Mouse (Mus musculus) heart, postnatal 36 days (tissue): ENCODE data around the gene Brd3. TPM values are rescaled to one million over a fixed set of nuclear protein-coding genes. Genes with fewer than 3 reads are reported as not detected.

Experiments
- DNase-seq, 2 experiments: peaks; one replicate each; pipeline ENCODE4 v3.0.0; 2021 to 2022
- intact Hi-C: fragments of 180-260 bp; cut with DNase I; formaldehyde crosslinking; loops from one replicate; pipeline ENCODE4 v1.15.1; 2025
- microRNA-seq, 2 experiments: library from miRNA; unstranded; fragments of <30 nt; microRNA quantifications; one replicate each; pipeline ENCODE4 v1.2.0; 2021; ENCODE audit warnings: borderline number of aligned reads in 2 of 2
- total RNA-seq, 2 experiments: library from RNA; stranded (reverse); gene quantifications; 2 replicates each; pipeline ENCODE4 v1.2.3; 2021

The Brd3 gene
- total RNA-seq, 2 experiments from 2014 or later, result 33.1 to 33.9 TPM

GRCm38 (mm10) chr2:27412245-27412800 lies 95.1 kb downstream of the Brd3 start:
- no peak for DNase-seq
- intact Hi-C loops, result no loop called here

DNA sequence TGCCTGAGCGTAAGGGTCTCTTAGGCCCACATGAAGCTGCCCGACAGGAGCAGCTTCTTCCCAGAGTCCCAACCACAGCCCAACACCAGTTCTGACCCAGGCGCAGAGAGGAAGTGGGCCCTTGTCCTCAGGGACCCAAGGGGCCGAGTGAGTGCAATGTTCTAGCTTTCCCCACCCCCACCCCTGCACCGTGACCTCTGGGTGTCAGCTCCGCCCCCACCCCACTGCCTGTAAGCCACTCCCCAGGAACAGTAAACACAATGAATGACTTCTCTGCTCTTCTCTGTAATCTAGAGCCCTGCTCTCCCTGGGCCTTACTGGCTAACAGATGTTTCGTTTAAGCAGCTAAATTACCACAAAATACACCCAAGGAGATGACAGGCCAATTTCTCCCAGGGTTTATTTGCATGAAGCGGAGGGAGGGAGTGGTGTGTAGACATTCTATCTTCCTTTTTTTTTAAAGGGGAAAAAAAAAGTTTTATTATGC lies 95.7 kb downstream of the Brd3 start:
- intact Hi-C loops, result no loop called here
- DNase-seq, result peak in 1 of 2 experiments; percentile 22

DNA sequence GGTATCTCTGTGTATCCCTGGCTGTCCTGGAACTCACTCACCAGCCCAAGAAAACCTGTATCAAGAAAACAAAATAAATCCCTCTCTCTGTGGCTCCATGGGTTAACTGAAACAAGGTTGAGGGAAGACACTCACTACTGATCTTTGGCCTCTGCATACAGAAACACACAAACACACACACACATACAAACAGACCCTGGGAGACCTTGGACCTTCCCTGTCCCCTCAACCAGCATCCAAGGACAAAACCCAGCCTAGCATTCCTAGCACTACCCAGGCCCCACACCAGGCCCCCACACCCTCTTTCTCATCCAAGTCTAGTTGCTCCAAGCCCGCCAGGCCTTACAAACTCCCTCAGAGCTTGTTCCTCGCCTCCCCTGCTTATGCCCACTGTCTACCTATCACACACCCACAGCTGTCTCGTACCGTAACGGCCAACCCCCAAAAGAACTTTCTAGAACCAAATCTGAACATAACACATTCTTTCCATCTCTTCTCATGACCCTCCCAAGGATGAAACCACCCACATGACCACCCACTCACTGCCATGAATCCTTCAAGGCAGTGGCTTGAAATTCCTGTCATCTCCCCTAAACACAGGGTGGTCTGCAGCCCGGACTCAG lies 96.8 kb downstream of the Brd3 start:
- DNase-seq, result no peak
- intact Hi-C loops, result no loop called here

- DNase-seq, result no peak
- intact Hi-C loops, result no loop called here
Measured at GRCm38 (mm10) chr2:27408194-27408593, 99.3 kb downstream of the Brd3 start.

- intact Hi-C loops, result no loop called here
Measured at GRCm38 (mm10) chr2:27406928-27407327, 100.5 kb downstream of the Brd3 start.

GRCm38 (mm10) chr2:27405094-27405884 lies 102.2 kb downstream of the Brd3 start:
- DNase-seq, result no peak
- intact Hi-C loops, result no loop called here

More at GRCm38 (mm10) chr2:27406928-27407327, 100.5 kb downstream of the Brd3 start:
- DNase-seq, result no peak

DNA sequence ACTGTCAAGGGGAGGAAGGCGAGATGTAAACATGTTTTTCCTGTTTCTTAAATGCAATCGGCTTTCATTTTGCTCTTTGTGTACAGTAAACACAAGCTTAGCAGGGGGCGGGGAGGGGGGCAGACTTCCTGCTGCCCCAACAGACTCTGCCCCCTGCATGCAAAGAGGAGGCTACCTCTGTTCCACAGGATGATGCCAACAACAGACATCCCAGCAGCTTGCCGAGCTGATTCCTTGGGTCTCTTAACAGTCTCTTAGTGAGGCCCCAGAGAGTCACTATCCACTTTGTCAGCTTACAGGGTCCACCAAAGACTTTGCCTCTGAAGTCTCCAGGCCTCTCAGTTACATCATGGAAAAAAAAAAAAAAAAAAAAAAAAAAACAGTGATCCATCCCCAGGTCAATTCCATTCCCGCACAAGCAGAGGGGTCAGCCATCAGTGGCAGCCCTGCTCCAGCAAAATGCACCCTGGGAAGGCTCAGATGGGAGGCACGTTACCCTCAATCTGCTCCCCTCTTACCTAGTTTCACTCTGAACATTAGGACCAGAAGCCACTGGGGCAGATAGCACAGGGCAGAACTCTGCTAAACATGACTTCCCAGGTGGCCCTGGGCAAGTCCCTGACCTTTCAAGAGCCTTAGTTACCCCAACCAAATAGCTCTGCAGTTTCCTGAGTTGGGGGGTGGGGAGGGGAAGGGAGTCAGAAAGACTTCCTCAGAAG lies 102.9 kb downstream of the Brd3 start:
- intact Hi-C loops, result no loop called here
- no peak for DNase-seq

- DNase-seq, result no peak
- intact Hi-C loops, result no loop called here
Measured at GRCm38 (mm10) chr2:27401544-27401943, 105.9 kb downstream of the Brd3 start.

DNA sequence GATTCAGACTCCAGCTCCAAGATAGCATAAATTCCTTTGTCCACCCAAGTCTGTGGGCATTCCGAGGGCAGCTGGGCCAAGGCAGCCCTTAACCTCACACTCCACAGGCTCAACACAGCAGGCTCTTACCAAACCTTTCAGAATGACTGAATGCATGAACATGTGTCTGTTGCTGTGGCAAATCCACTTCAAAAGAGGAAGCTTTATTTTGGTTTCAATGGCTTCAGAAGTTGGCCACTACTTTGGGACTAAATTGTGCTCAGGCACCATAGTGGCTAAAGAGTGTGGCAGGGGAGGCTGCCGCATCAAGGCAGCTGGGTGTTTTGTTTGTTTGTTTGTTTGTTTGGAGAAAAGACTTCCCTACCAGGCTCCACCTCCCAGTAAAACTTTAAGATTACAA lies 107.4 kb downstream of the Brd3 start:
- intact Hi-C loops, result no loop called here

DNA sequence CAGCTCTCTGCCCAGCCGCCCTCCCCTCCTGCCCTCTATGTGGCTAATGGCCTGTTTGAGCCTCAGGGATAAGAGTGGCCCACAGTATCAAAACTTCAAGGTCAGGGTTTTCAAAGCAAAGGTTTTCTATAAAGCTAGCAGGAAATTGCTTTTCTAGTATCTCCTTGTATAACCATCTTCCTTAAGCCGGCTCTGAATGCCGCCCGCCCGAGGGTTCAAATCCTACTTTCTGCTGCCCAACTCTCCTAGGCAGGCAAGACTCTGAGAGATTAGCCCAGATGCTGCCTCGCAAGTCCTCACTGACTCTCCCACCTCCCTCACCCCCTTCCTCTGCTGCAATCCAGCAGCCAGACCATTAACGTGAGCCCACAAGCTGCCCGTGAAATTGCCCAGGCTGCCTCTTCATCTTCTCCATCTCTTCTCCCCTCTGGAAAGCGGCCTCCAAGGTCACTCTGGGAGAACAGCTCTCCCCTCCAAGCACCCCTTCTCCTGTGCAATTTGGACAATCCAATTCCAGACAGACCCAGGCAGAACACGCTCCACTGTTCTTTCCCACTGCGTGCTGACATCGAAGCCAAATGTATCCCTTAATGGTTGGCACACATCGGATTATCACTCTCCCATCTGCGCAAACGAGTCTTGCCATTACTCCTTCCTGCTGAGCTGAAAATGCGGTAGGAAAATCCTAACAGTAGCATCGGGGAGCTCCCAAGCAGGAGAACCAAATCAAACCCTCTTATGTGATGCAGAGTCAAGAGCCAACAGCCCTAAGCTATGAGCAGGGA lies 110.6 kb downstream of the Brd3 start:
- DNase-seq, result no peak
- intact Hi-C loops, result no loop called here

More for the DNA sequence above, 107.4 kb downstream of the Brd3 start:
- DNase-seq, result no peak

Small RNA genes within 50 kb of the gene (microRNA-seq; reads per million reads assigned to microRNA genes)
- gene Gm24049, result 0 reads per million in 2 experiments
- gene Mir7578, result 0 reads per million in 2 experiments

Other genes starting within 250 kb of the Brd3 start
- gene Vav2, start 80.6 kb downstream of the Brd3 start, total RNA-seq, result 10 to 100 TPM; 14.0 to 14.4 TPM
- 1 to 10 TPM; 1.1 to 2.1 TPM for gene Brd3os, start 65.3 kb downstream of the Brd3 start, total RNA-seq
- 10 to 100 TPM; 24.4 to 25.6 TPM for gene Wdr5, start 7.5 kb upstream of the Brd3 start, total RNA-seq
- 10 to 100 TPM; 52.8 to 53.8 TPM for gene Rxra, start 168.8 kb upstream of the Brd3 start, total RNA-seq